Mouse (Mus musculus): Measurements from ENCODE around the gene Mtmr14. TPM values are rescaled to one million over a fixed set of nuclear protein-coding genes. Genes with fewer than 3 reads are reported as not detected.

The Mtmr14 gene
- polyA plus RNA-seq, 1 experiment from 2014 or later = 47.0 TPM

DNA sequence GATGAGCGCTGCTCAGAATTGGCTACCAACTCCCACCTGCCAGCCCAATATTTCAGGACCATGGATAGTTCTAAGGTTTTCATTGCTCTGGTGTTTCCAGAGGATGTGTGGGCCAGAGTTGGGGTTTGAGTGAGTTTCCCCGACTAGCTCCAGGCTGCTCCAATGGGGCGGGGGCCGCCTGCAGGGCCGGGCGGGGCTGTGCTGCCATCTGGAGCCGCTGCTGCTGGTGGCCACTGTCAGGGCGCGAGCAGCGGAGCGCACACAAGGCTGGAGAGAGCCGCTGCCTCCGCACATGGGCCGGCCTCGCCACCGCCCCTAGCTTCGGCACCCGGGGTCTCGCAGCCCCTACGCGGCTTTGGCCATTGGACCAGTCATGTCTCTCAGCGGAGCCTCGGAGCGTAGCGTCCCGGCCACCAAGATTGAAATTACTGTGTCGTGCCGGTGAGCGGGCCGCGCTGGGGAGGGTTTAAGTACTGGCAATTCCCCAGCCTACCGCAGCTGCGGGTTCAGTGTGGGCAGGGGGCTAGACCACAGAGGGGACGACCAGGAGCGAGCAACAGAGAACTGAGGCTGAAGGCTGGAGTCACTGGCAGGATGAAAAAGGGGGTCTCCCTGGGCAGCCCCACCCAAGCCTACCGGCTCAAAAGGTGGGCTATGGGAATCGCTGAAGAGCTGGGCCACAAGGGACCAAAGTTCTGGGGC, 44.6 kb downstream of the Mtmr14 start, which contains the start of gene Cpne9:
Gene Cpne9, plus strand, starts transcription at position 207 of the 702 bp plus-strand sequence.
- Histone ChIP-seq H3K4me2 (replicated peaks) (peak within 1 kb of the TSS; percentile 56), H3K27ac (replicated peaks) (no peak within 1 kb of the TSS), H3K4me3 (peak within 1 kb of the TSS; percentile 33), H3K27me3 (peaks cover 35% of the 10 kb centered on the region), H3K36me3 (peaks cover 15% of the 10 kb centered on the region), H3K9me3 (no peaks in the 10 kb centered on the region), H3K4me1 (peaks cover 15% of the 10 kb centered on the region), H3K9ac (replicated peaks) (peak within 1 kb of the TSS; percentile 43)
- ATAC-seq (replicated peaks) = peak; percentile 55; the same call in 1 of the 2 replicates
- WGBS = 2% methylated on average over 37 of the region's 37 CpGs

DNA sequence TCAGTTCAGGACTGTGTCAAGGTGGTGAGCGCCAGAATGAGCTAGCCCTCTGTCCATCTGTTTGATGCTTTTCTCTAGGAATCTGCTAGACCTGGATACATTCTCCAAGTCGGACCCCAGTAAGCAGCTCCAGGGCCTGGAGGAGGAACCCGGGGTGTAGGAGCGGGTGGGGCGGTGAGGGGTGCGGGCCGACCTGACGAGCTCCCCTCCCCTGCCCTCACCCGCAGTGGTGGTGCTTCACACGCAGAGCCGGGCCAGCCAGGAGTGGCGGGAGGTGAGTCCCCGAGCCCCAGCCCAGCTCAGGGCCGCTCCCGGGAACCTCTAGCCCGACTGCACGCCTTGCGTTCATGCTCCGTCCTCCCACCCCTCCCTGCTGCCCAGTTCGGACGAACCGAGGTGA, 45.3 kb downstream of the Mtmr14 start:
- peaks cover 35% of the 10 kb centered on the region for H3K27me3 ChIP-seq
- WGBS = under 1% methylated on average over 22 of the region's 22 CpGs
- H3K4me2 ChIP-seq (replicated peaks) = peak overlapping the region; percentile 56
- 0 out of 2 replicates have a peak, but pooled peaks have one; percentile 36 for ATAC-seq (replicated peaks)
- peak overlapping the region; percentile 19; the same call in 1 of the 2 replicates for H3K4me3 ChIP-seq
- no peaks in the 10 kb centered on the region for H3K9me3 ChIP-seq
- H3K9ac ChIP-seq (replicated peaks) = no peak overlapping the region
- peaks cover 7% of the 10 kb centered on the region for H3K36me3 ChIP-seq
- peaks cover 15% of the 10 kb centered on the region for H3K4me1 ChIP-seq
- H3K27ac ChIP-seq (replicated peaks) = no peak overlapping the region

GRCm38 (mm10) chr6:113283500-113283899, 45.9 kb downstream of the Mtmr14 start:
- WGBS = 4% methylated on average over 6 of the region's 6 CpGs
- H3K27ac ChIP-seq (replicated peaks) = no peak overlapping the region
- peaks cover 15% of the 10 kb centered on the region for H3K4me1 ChIP-seq
- no peak for ATAC-seq (replicated peaks)
- no peak overlapping the region for H3K4me3 ChIP-seq
- peaks cover 7% of the 10 kb centered on the region; the same call in 1 of the 2 replicates for H3K36me3 ChIP-seq
- 0 out of 2 replicates have a peak overlapping the region, but pooled peaks have one; percentile 56 for H3K4me2 ChIP-seq (replicated peaks)
- peaks cover 35% of the 10 kb centered on the region for H3K27me3 ChIP-seq
- no peaks in the 10 kb centered on the region for H3K9me3 ChIP-seq
- no peak overlapping the region for H3K9ac ChIP-seq (replicated peaks)

DNA sequence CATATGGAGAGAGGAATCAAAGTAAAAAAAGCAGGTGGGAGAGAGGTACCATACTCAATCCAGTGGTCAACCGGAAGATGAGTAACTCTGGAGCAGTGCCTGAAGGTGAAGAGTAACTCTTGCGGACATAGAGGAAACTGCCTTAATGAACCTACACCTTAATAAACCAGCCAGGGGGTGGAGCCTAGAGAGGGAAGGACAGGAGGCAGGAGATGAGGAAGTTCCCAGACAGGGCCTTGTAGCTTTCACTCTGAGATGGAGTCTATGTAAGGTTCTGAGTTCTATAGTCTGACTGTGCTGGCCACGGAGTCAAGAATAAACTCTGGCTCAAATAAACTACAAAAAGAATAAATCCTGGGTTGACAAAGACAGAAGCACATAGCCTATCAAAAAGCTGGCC, 47.3 kb downstream of the Mtmr14 start:
- Histone ChIP-seq H3K9ac (replicated peaks) (no peak overlapping the region), H3K27ac (replicated peaks) (no peak overlapping the region), H3K9me3 (no peaks in the 10 kb centered on the region), H3K27me3 (peaks cover 35% of the 10 kb centered on the region), H3K4me2 (replicated peaks) (no peak overlapping the region), H3K36me3 (0 out of 2 replicates have a peak, but pooled peaks cover 4% of the 10 kb centered on the region), H3K4me1 (peaks cover 15% of the 10 kb centered on the region), H3K4me3 (no peak overlapping the region)
- WGBS = 84% methylated on average over 3 of the region's 3 CpGs
- no peak for ATAC-seq (replicated peaks)

- no peak overlapping the region for H3K4me2 ChIP-seq (replicated peaks)
- 68% methylated on average over 1 of the region's 1 CpGs for WGBS
- no peak for ATAC-seq (replicated peaks)
- peaks cover 15% of the 10 kb centered on the region for H3K4me1 ChIP-seq
- H3K36me3 ChIP-seq = no peaks in the 10 kb centered on the region
- H3K4me3 ChIP-seq = no peak overlapping the region
- no peaks in the 10 kb centered on the region for H3K9me3 ChIP-seq
- no peak overlapping the region for H3K27ac ChIP-seq (replicated peaks)
- no peak overlapping the region for H3K9ac ChIP-seq (replicated peaks)
- H3K27me3 ChIP-seq = peaks cover 35% of the 10 kb centered on the region
These were observed 48.7 kb downstream of the Mtmr14 start for GRCm38 (mm10) chr6:113286316-113286715.

- H3K4me2 ChIP-seq (replicated peaks) = no peak overlapping the region
- no peaks in the 10 kb centered on the region for H3K36me3 ChIP-seq
- H3K27ac ChIP-seq (replicated peaks) = no peak overlapping the region
- no peak overlapping the region for H3K9ac ChIP-seq (replicated peaks)
- H3K9me3 ChIP-seq = no peaks in the 10 kb centered on the region
- no peak overlapping the region for H3K4me3 ChIP-seq
- peaks cover 27% of the 10 kb centered on the region for H3K27me3 ChIP-seq
- no peak for ATAC-seq (replicated peaks)
- 75% methylated on average over 4 of the region's 4 CpGs for WGBS
- peaks cover 11% of the 10 kb centered on the region for H3K4me1 ChIP-seq
These were observed 49.6 kb downstream of the Mtmr14 start for GRCm38 (mm10) chr6:113287236-113287635.

GRCm38 (mm10) chr6:113289346-113289745, 51.7 kb downstream of the Mtmr14 start:
- H3K9ac ChIP-seq (replicated peaks) = no peak overlapping the region
- no peak overlapping the region for H3K4me3 ChIP-seq
- H3K4me2 ChIP-seq (replicated peaks) = no peak overlapping the region
- ATAC-seq (replicated peaks) = no peak
- 93% methylated on average over 15 of the region's 15 CpGs for WGBS
- no peaks in the 10 kb centered on the region for H3K9me3 ChIP-seq
- H3K4me1 ChIP-seq = no peaks in the 10 kb centered on the region
- H3K36me3 ChIP-seq = no peaks in the 10 kb centered on the region
- no peak overlapping the region for H3K27ac ChIP-seq (replicated peaks)
- H3K27me3 ChIP-seq = peaks cover 6% of the 10 kb centered on the region; the same call in 1 of the 2 replicates

DNA sequence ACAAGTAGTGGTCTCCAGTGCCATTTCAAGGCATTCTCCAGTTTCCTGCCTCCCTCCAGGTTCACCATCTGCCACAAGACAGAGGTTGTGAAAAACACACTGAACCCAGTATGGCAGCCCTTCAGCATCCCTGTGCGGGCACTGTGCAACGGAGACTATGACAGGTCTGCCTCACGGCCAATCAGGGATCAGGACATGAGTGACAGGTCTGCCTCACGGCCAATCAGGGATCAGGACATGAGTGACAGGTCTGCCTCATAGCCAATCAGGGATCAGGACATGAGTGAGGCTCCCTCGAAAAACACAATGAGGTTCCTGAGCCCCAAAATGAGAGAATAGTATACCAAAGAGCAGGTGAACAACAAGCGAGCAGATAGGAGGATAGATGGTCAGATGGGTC, 52.7 kb downstream of the Mtmr14 start:
- WGBS = 68% methylated on average over 6 of the region's 6 CpGs
- Histone ChIP-seq H3K36me3 (no peaks in the 10 kb centered on the region), H3K9me3 (no peaks in the 10 kb centered on the region), H3K27ac (replicated peaks) (no peak overlapping the region), H3K4me1 (no peaks in the 10 kb centered on the region), H3K27me3 (no peaks in the 10 kb centered on the region; the same call in 1 of the 2 replicates), H3K4me3 (no peak overlapping the region), H3K9ac (replicated peaks) (no peak overlapping the region), H3K4me2 (replicated peaks) (no peak overlapping the region)
- 0 out of 2 replicates have a peak, but pooled peaks have one; percentile 38 for ATAC-seq (replicated peaks)

DNA sequence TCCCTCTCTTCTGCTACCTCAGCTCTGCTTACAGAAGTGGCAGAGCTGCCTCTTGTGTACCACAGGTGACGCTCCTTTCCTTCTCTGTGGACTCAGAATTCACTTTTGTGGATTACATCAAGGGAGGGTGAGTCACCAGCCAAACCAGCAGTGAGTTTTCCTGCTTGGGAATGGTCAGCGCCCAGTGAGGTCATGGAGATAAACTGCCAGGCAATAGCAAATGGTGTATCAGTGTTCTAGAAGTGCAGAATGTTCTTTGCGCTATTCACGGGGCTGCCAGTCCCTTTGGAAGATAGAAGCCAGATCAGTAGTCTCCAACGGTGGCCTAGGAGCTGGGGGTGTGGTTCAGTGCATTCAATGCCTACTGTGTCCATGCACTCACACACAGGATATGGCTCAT, 55.3 kb downstream of the Mtmr14 start:
- no peak for ATAC-seq (replicated peaks)
- no peaks in the 10 kb centered on the region for H3K9me3 ChIP-seq
- no peak overlapping the region for H3K27ac ChIP-seq (replicated peaks)
- H3K4me2 ChIP-seq (replicated peaks) = no peak overlapping the region
- H3K36me3 ChIP-seq = no peaks in the 10 kb centered on the region
- H3K27me3 ChIP-seq = no peaks in the 10 kb centered on the region
- no peaks in the 10 kb centered on the region for H3K4me1 ChIP-seq
- H3K4me3 ChIP-seq = no peak overlapping the region
- WGBS = 81% methylated on average over 5 of the region's 5 CpGs
- H3K9ac ChIP-seq (replicated peaks) = no peak overlapping the region

GRCm38 (mm10) chr6:113296046-113296445, 58.4 kb downstream of the Mtmr14 start:
- Histone ChIP-seq H3K27ac (replicated peaks) (no peak overlapping the region), H3K4me2 (replicated peaks) (no peak overlapping the region), H3K9ac (replicated peaks) (no peak overlapping the region), H3K36me3 (no peaks in the 10 kb centered on the region), H3K4me3 (no peak overlapping the region), H3K4me1 (no peaks in the 10 kb centered on the region), H3K9me3 (no peaks in the 10 kb centered on the region), H3K27me3 (no peaks in the 10 kb centered on the region)
- 79% methylated on average over 2 of the region's 2 CpGs for WGBS
- ATAC-seq (replicated peaks) = no peak

- no peaks in the 10 kb centered on the region for H3K27me3 ChIP-seq
These were observed 59.0 kb downstream of the Mtmr14 start for GRCm38 (mm10) chr6:113296639-113297038.

DNA sequence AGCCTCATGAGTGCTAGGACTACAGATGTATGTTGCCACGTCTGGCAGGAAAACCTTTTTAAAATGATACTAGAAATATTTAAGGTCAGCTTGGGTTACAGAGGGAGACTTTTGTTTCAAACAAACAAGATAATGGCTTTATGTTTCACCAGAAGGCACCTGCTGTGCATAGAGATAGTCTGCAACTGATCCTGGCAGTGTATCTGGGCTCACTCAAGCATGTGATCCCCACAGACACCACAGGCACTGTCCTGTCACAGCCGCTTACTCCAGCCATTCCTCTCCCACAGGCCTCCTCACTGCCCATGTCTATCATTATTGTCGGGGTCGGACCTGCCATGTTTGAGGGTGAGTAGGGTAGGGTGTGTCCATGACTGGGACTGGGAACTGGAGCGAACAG, 63.7 kb downstream of the Mtmr14 start:
- Histone ChIP-seq H3K9ac (replicated peaks) (no peak overlapping the region), H3K27ac (replicated peaks) (no peak overlapping the region), H3K4me2 (replicated peaks) (no peak overlapping the region), H3K4me1 (peaks cover 6% of the 10 kb centered on the region; the same call in 1 of the 2 replicates), H3K27me3 (no peaks in the 10 kb centered on the region), H3K4me3 (no peak overlapping the region), H3K36me3 (no peaks in the 10 kb centered on the region), H3K9me3 (no peaks in the 10 kb centered on the region)
- WGBS = 76% methylated on average over 5 of the region's 5 CpGs
- ATAC-seq (replicated peaks) = no peak

More at GRCm38 (mm10) chr6:113296639-113297038, 59.0 kb downstream of the Mtmr14 start:
- no peak overlapping the region for H3K4me3 ChIP-seq
- ATAC-seq (replicated peaks) = no peak
- no peaks in the 10 kb centered on the region for H3K36me3 ChIP-seq
- no peaks in the 10 kb centered on the region for H3K4me1 ChIP-seq
- 71% methylated on average over 4 of the region's 4 CpGs for WGBS
- no peak overlapping the region for H3K9ac ChIP-seq (replicated peaks)
- H3K9me3 ChIP-seq = no peaks in the 10 kb centered on the region
- H3K27ac ChIP-seq (replicated peaks) = no peak overlapping the region
- H3K4me2 ChIP-seq (replicated peaks) = no peak overlapping the region
